Mouse (Mus musculus): ENCODE data around the gene Ift46.

- no peak for TF ChIP-seq GATA1 (IDR thresholded peaks at IDR 0.05; ENCODE audit: borderline replicate concordance, low read length)
- TF ChIP-seq FLI1 (IDR thresholded peaks at IDR 0.05; ENCODE audit: low read length), result no peak
These were observed 43.0 kb upstream of the Ift46 start for GRCm38 (mm10) chr9:44724665-44725064.

All from megakaryocyte, embryonic 14.5 days (primary cell).